Mouse (Mus musculus): ENCODE results near the gene Tdo2. TPM values are rescaled to one million over a fixed set of nuclear protein-coding genes. Genes with fewer than 3 reads are reported as not detected.

Gene Tdo2
- polyA plus RNA-seq (2016; fragmentation: Nextera tagmentation; extraction: Ambion mirVana), result 0.04 TPM in 1 of 2 replicates, not detected in the other

DNA sequence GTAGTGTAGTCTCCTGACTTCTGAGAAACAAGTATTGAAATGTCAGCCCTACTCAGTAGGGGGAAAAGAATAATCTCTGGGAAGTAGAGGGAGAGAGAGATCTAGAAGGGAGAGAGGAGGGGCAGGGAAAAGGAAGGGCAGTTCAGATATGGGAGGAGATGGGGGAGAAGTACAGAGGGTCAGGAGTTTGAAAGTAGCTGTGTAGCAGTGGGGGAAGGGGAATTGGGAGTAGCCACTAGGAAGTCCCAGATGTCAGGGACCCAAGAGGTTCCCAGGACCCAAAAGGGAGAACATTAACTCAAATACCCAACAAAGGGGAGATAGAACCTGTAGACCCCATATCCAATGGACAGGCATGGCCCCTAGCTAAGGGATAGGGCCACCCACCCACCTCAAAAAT lies at the start of gene Tdo2:
Gene Tdo2, minus strand, starts transcription at position 101 of the 400 bp plus-strand sequence.
- H3K9me3 ChIP-seq, result no peaks in the 10 kb centered on the region

DNA sequence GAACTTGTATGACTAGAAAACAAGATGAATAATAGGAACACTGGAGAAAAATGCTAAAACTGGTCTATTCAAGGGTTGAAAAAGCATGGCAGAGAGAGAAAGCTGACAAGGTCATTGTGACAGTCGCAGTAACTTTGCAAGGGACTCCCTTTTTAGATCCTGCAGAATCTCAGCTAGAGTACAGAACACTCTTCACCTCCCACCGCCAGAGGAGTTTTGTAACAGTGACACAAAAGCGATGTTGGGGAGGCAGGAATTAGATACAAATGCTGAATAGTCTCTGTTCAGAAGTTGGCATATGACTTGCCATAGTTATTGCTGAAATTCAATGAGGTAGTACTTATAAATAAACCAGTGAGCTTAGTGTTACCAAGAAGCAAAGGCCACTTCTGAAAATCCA lies 47.1 kb upstream of the Tdo2 start:
- Histone ChIP-seq H3K9me3 (no peaks in the 10 kb centered on the region), H3K27me3 (replicated peaks; ENCODE audit: low read depth, poor library complexity, severe bottlenecking) (no peaks in the 10 kb centered on the region), H3K4me3 (no peak overlapping the region), H3K4me1 (no peaks in the 10 kb centered on the region), H3K27ac (replicated peaks) (no peak overlapping the region), H3K36me3 (replicated peaks) (no peaks in the 10 kb centered on the region)
- no peak for DNase-seq (ENCODE audit: low spot score)
- WGBS, result 80% methylated on average over 3 of the region's 3 CpGs

More for the DNA sequence above, at the start of gene Tdo2:
- H3K27me3 ChIP-seq (replicated peaks; ENCODE audit: low read depth, poor library complexity, severe bottlenecking), result no peaks in the 10 kb centered on the region
- no peak within 1 kb of the TSS for H3K4me3 ChIP-seq
- no peak within 1 kb of the TSS for H3K27ac ChIP-seq (replicated peaks)
- H3K36me3 ChIP-seq (replicated peaks), result no peaks in the 10 kb centered on the region
- no peaks in the 10 kb centered on the region for H3K4me1 ChIP-seq
- no peak for DNase-seq (ENCODE audit: low spot score)

DNA sequence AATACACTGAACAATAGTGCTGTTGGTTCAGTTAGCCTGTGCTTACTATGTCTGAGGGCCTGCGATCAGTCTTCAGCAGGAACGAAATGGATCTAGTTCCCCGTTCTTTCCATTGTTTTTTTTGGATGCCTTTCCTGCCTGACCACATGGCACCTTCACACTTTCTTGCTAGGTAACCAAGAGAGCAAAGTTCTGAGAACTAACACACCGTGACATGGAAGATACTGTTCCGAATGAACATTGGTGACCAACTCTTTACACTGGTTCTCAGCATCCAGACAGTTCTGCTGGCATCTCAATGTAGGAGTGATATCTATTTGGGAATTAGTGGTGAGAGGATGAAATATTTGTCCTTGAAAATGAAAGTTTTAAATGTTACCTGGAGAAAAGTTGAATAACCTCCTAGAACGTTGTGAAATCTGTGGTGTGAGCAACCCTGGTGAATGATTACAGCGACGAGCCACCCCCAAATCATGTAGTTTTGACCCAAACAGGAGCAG lies 46.5 kb upstream of the Tdo2 start:
- H3K4me1 ChIP-seq, result no peaks in the 10 kb centered on the region
- H3K27ac ChIP-seq (replicated peaks), result no peak overlapping the region
- H3K4me3 ChIP-seq, result no peak overlapping the region
- 90% methylated on average over 8 of the region's 8 CpGs for WGBS
- no peaks in the 10 kb centered on the region for H3K9me3 ChIP-seq
- no peaks in the 10 kb centered on the region for H3K36me3 ChIP-seq (replicated peaks)
- DNase-seq (ENCODE audit: low spot score), result no peak
- no peaks in the 10 kb centered on the region for H3K27me3 ChIP-seq (replicated peaks; ENCODE audit: low read depth, poor library complexity, severe bottlenecking)

DNA sequence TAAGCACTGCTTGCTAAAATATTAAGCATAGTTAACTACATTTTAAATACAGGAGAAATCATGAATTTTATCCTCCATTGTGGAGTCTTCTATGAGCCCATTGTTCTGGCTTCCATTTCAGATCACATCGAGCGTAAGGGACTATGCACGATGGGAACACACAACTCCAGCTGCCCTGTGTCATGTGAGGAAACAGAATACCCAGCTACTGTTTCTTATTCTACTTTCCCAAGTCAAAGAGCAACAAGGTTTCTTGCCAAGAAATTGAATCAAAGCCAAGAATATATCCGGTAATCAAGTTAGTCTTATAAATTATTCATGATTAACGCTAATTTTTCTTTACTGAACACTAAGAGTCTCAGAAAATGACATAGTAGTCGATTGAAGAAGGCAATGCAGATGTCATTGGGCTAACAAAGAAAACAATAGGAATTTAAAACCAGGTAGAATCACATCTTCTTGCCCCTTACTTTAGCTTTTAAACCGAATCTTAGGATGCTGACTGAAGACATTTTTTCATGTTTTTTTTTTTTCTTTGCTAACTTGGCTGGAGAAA lies 38.2 kb upstream of the Tdo2 start:
- Histone ChIP-seq H3K4me1 (no peaks in the 10 kb centered on the region), H3K4me3 (no peak overlapping the region), H3K36me3 (replicated peaks) (no peaks in the 10 kb centered on the region), H3K9me3 (no peaks in the 10 kb centered on the region), H3K27me3 (replicated peaks; ENCODE audit: low read depth, poor library complexity, severe bottlenecking) (no peaks in the 10 kb centered on the region), H3K27ac (replicated peaks) (no peak overlapping the region)
- 82% methylated on average over 7 of the region's 7 CpGs for WGBS
- no peak for DNase-seq (ENCODE audit: low spot score)

DNA sequence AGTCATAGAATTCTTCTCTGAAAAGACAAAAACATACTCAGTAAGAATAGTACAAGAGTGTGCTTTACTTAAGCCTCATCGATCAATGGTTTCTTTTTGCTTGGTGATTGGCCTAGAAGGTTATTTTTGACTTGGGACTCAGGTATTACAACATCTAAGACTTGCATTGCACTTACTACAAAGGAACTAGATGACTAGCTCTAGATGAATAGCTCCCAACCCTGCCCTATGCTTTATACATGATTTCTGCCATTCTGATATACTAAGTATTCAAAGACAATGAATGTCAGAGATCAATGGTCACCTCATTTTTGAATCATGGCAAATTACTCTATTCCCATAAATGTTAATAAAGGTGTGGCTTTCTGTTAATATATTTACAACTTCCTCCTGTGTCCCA lies 31.0 kb upstream of the Tdo2 start:
- Histone ChIP-seq H3K36me3 (replicated peaks) (no peaks in the 10 kb centered on the region), H3K27me3 (replicated peaks; ENCODE audit: low read depth, poor library complexity, severe bottlenecking) (no peaks in the 10 kb centered on the region), H3K4me1 (no peaks in the 10 kb centered on the region), H3K4me3 (no peak overlapping the region), H3K27ac (replicated peaks) (no peak overlapping the region), H3K9me3 (no peaks in the 10 kb centered on the region)
- 92% methylated on average over 1 of the region's 1 CpGs for WGBS
- DNase-seq (ENCODE audit: low spot score), result no peak

DNA sequence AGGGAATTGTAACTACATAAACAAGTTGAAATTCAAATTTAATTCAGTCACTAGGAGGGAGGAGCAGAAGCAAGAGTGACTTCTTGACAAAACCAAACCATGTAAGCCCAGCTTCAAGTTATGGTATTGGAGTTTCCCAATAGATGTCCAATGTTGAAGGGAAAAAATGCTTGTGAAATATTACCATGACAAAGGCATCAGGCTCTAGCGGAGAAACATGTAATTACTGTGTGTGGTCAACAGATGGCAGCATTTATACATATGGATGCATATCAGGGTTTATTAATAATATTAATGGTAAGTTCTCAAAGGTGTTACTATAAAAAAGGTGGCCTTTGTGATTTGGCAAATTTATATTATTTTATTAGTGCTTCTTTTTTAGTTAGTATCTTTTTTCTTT lies 20.0 kb upstream of the Tdo2 start:
- H3K36me3 ChIP-seq (replicated peaks), result no peaks in the 10 kb centered on the region
- H3K9me3 ChIP-seq, result no peaks in the 10 kb centered on the region
- no peak overlapping the region for H3K27ac ChIP-seq (replicated peaks)
- H3K4me1 ChIP-seq, result no peaks in the 10 kb centered on the region
- 8% methylated on average over 1 of the region's 1 CpGs for WGBS
- H3K4me3 ChIP-seq, result no peak overlapping the region
- H3K27me3 ChIP-seq (replicated peaks; ENCODE audit: low read depth, poor library complexity, severe bottlenecking), result no peaks in the 10 kb centered on the region
- no peak for DNase-seq (ENCODE audit: low spot score)

DNA sequence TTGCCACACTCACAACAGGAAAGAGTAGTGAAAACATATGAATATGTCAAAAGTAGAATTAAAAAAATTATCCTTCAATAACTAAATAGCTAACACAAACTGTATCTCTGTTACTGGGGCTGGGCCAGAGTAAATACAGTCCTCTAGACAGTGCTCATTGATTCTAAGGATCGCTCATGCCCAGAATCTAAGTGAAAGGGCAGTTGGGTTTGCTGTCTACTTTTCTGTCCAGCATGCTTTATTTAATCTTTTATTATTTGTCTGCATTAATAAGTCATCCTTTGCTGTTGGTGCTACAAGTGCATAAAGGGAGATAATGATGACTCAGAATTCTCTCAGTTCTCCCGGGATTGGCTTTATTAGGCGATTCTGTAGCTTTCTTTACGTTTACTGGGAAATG lies 19.4 kb upstream of the Tdo2 start:
- Histone ChIP-seq H3K27ac (replicated peaks) (no peak overlapping the region), H3K36me3 (replicated peaks) (no peaks in the 10 kb centered on the region), H3K9me3 (no peaks in the 10 kb centered on the region), H3K4me3 (no peak overlapping the region), H3K27me3 (replicated peaks; ENCODE audit: low read depth, poor library complexity, severe bottlenecking) (no peaks in the 10 kb centered on the region), H3K4me1 (no peaks in the 10 kb centered on the region)
- WGBS, result 50% methylated on average over 4 of the region's 4 CpGs
- DNase-seq (ENCODE audit: low spot score), result no peak

DNA sequence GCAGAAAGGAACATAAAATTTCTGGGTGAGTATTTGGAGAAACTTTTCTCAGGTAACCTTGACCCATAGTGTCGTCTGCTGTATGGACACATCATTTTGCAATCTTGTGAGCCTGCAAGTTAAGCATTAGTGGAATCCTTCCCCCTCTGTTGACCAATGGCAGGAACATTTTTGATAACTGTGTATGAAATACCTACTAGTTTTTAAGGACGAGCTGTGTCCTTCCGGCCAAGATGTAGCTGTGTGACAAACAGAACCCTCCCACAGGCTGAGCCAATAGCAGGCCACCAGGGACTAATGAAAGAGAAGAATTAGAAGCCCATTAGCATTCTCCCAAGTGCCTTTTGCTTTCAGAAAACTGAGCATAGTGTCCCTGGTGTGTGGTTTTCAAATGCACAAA lies 14.5 kb upstream of the Tdo2 start:
- no peaks in the 10 kb centered on the region for H3K9me3 ChIP-seq
- no peak overlapping the region for H3K27ac ChIP-seq (replicated peaks)
- no peaks in the 10 kb centered on the region for H3K27me3 ChIP-seq (replicated peaks; ENCODE audit: low read depth, poor library complexity, severe bottlenecking)
- no peak for DNase-seq (ENCODE audit: low spot score)
- no peak overlapping the region for H3K4me3 ChIP-seq
- no peaks in the 10 kb centered on the region for H3K36me3 ChIP-seq (replicated peaks)
- no peaks in the 10 kb centered on the region for H3K4me1 ChIP-seq
- 76% methylated on average over 3 of the region's 3 CpGs for whole genome bisulfite sequencing

DNA sequence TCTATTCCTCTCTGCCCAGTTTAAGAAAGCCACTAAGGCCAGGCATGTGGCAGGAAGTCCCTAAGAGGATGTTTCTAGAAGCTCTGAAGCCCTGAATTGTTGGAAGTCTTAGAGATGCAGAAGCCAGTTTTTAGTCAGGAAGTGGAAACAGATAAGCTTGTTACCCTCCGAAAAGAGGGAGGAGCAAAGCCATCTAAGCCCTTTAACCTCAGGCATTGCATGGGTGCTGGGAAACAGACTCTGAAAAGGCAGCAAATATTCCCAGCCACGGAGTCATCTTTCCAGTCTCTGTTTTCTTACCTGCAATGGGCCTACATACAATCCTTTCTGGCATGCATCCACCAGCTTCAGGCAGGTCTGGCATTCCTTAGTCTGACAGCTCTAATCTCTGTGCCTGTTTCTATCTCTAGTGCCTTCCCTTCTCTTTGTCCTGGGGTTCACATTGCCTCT lies 13.7 kb upstream of the Tdo2 start:
- no peaks in the 10 kb centered on the region for H3K27me3 ChIP-seq (replicated peaks; ENCODE audit: low read depth, poor library complexity, severe bottlenecking)
- H3K4me1 ChIP-seq, result no peaks in the 10 kb centered on the region
- no peaks in the 10 kb centered on the region for H3K9me3 ChIP-seq
- no peak for DNase-seq (ENCODE audit: low spot score)
- 35% methylated on average over 2 of the region's 2 CpGs for WGBS
- no peaks in the 10 kb centered on the region for H3K36me3 ChIP-seq (replicated peaks)
- H3K27ac ChIP-seq (replicated peaks), result no peak overlapping the region
- H3K4me3 ChIP-seq, result no peak overlapping the region

DNA sequence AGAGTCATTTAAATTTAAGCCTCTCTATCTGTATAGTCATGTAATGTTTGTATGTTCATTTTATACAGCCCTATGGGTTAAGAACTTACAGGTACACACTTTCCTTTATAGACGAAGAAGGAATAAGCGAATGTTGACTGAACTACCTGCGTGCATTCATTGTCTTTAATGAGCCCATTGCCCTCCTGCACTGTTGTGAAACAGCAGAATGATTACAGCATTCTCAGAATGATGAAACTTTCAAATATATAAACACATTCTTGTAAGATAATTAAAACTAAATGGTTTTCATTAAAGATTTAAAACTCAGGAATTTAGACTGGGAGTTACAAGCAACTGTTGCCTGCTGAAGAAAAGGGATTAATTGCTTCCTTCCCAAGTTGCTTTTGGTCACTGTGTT lies 11.6 kb upstream of the Tdo2 start:
- Histone ChIP-seq H3K27me3 (replicated peaks; ENCODE audit: low read depth, poor library complexity, severe bottlenecking) (no peaks in the 10 kb centered on the region), H3K27ac (replicated peaks) (no peak overlapping the region), H3K9me3 (no peaks in the 10 kb centered on the region), H3K4me1 (no peaks in the 10 kb centered on the region), H3K4me3 (no peak overlapping the region), H3K36me3 (replicated peaks) (no peaks in the 10 kb centered on the region)
- DNase-seq (ENCODE audit: low spot score), result no peak
- 94% methylated on average over 3 of the region's 3 CpGs for WGBS

DNA sequence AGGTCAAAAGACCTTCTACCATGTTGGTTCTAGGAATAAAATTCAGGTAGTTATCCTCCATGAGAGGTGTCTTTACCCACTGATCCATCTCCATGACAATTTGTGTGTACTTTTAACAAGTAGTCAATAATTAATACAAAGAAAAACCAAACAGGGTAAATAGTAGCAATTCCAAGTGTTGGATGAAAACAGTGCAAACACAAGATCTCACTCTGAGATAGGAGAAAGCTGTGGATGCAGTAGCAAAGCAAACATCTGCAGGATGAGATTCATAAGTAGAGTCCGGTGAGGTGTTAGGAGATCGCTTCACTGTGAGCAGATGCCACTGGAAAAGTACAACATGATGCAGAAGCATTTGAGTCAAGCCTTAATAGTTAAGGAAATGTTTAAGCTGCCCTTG lies 10.1 kb upstream of the Tdo2 start:
- Histone ChIP-seq H3K4me1 (no peaks in the 10 kb centered on the region), H3K36me3 (replicated peaks) (no peaks in the 10 kb centered on the region), H3K9me3 (no peaks in the 10 kb centered on the region), H3K27ac (replicated peaks) (no peak overlapping the region), H3K27me3 (replicated peaks; ENCODE audit: low read depth, poor library complexity, severe bottlenecking) (no peaks in the 10 kb centered on the region), H3K4me3 (no peak overlapping the region)
- 96% methylated on average over 2 of the region's 2 CpGs for WGBS
- DNase-seq (ENCODE audit: low spot score), result no peak

DNA sequence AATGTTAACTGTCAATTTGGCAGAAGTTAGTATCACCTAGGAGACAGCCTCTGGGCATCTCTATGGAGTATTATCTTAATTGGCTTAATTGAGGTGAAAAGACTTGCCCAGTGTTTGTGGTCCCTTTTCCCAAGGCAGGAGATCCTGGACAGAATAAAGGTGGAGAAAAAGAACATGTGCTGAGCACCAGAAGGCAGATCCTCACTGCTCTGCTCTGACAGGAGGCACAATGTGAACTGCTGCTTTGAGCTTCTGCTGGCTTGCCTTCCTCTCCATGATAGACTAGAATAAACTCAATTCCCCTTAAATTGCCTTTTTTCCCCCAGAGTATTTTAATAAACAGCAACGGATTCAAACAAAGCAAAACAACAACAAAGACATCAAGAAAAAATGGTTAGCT lies 9.1 kb upstream of the Tdo2 start:
- Histone ChIP-seq H3K27me3 (replicated peaks; ENCODE audit: low read depth, poor library complexity, severe bottlenecking) (no peaks in the 10 kb centered on the region), H3K36me3 (replicated peaks) (no peaks in the 10 kb centered on the region), H3K9me3 (no peaks in the 10 kb centered on the region), H3K4me3 (no peak overlapping the region), H3K27ac (replicated peaks) (no peak overlapping the region), H3K4me1 (no peaks in the 10 kb centered on the region)
- no peak for DNase-seq (ENCODE audit: low spot score)
- WGBS, result 55% methylated on average over 1 of the region's 1 CpGs

DNA sequence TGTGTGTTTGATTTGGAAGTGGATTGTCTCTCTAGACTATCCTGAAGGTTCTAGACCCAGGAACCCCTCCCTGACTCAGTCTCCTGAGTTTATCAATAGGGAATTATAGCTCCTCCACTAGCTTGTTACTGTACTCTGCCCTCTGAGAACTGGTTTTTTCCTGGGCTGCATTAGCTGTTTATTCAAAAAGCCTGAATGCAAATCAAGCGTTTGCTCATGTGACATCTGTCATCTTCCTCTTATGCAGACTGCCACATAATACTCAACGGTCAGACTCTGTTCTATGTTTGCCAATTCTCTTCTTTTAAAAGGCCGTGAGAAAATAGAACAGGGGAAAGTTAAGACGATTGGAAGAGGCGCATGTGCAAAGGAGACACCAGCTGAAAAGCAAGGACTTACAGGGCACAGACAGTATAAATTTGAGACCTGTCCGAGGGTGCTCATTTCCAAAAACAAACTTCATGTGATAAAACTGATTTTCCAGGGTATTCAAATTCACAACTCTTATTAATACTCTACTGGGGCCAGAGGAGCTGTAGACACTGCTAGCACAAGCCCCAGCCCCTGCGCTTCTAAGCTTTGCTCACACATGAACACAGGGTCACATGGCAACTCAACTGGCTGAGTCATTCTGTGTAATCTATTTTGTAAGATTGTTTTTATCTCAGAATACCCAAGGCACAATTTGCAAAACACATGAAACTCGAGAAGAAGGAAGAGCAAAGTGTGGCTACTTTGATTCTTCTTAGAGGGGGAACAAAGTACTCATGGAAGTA lies 7.3 kb upstream of the Tdo2 start:
- H3K27ac ChIP-seq (replicated peaks), result no peak overlapping the region
- no peak overlapping the region for H3K4me3 ChIP-seq
- no peak for DNase-seq (ENCODE audit: low spot score)
- no peaks in the 10 kb centered on the region for H3K36me3 ChIP-seq (replicated peaks)
- 86% methylated on average over 8 of the region's 8 CpGs for whole genome bisulfite sequencing
- no peaks in the 10 kb centered on the region for H3K9me3 ChIP-seq
- H3K4me1 ChIP-seq, result no peaks in the 10 kb centered on the region
- H3K27me3 ChIP-seq (replicated peaks; ENCODE audit: low read depth, poor library complexity, severe bottlenecking), result no peaks in the 10 kb centered on the region
